Mouse (Mus musculus) telencephalon, adult 2 months (tissue): ENCODE results near the gene Sprr2a2.
"Not testable (repeated sequence)": the region's sequence is repeated elsewhere in the genome, so short reads cannot be mapped to it uniquely, and the experiment has no call there.

ENCODE experiments used
- DNase-seq: peaks from one replicate; pipeline ENCODE4 v3.0.0-alpha.2; 2011; ENCODE audit warnings: low read depth, low spot score

Gene Sprr2a2

DNA sequence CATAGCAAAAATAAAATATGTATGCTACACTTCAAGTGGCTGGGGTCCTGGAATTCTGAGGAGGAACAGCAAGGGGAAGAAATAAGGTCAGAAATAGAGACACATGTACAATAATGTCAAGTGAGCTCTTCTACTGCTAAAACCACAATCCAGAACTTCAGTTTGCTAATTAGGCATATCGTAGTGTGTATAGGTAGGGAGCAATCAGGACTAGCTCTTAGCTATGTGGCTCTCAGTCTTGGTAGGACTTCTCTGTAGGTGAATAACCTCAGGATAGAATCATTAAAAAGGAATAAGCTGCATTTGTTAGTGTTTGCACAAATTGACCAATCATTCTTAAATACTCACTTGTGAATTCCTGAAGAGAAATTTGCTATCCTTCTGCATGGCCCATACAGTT lies 58.3 kb downstream of the Sprr2a2 start:
- not testable (repeated sequence) for DNase-seq

GRCm38 (mm10) chr3:92279663-92280062 lies 63.9 kb downstream of the Sprr2a2 start:
- not testable (repeated sequence) for DNase-seq

DNA sequence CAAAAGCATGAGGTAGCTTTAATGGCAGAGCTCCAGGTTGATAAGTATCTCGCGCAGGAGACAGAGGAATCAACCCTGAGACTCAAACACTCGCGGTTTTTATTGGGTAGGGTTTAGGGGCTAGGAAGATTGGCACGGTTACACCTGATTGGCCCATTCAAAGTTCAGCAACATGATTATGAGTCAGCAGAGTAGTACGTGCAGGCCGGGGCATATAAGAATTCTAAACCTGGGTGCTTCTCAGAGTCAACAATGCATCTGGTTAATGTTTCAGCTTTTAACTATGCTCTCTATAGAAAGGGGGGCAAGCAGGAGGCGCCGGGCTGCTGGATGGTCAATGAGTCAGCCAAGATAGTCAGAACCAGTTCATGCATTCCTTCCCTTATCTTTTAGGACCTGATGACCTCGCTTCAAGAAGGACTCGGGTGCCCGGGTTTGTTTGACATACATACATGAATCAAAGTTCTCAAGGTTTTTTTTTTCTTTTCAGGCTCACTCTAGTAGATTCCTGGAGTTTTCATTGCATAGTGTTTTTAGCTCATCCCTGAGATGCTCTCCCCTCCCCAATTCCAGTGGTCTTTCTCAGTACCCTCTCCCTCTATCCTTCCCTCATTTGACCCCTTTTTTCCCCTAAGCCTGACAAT lies 65.4 kb downstream of the Sprr2a2 start:
- not testable (repeated sequence) for DNase-seq

GRCm38 (mm10) chr3:92285101-92285500 lies 69.4 kb downstream of the Sprr2a2 start, which contains the start of gene Sprr2a3:
TSS of gene Sprr2a3 (plus strand) at chr3:92285417.
- not testable (repeated sequence) for DNase-seq

- not testable (repeated sequence) for DNase-seq
Observed at GRCm38 (mm10) chr3:92288489-92288888, 72.8 kb downstream of the Sprr2a2 start.
